Mouse (Mus musculus) midbrain, postnatal 0 days (tissue): ENCODE measurements around the gene Gm1043. TPM values are rescaled to one million over a fixed set of nuclear protein-coding genes. Genes with fewer than 3 reads are reported as not detected.

ENCODE experiments used
- ATAC-seq: fragments of 200-750 bp; cut with Nextera tagmentation; 2 replicates; pipeline ENCODE4 v1.8.0; 2017; ENCODE audit warnings: moderate number of reproducible peaks, mild to moderate bottlenecking, moderate TSS enrichment, moderate library complexity; ENCODE audit not compliant: low FRiP score
- DNase-seq: peaks from one replicate; pipeline ENCODE4 v3.0.0-alpha.2; 2015; ENCODE audit warnings: low spot score
- H3K27ac ChIP-seq: fragments of 300-500 bp; sonication (generic); 2 replicates; pipeline ENCODE4 v1.5.1; 2014; ENCODE audit warnings: low read depth, mild to moderate bottlenecking, low read length, mixed read lengths
- H3K27me3 ChIP-seq: fragments of 300-500 bp; sonication (generic); 2 replicates; pipeline ENCODE4 v1.6.1; 2014; ENCODE audit warnings: low read length, control low read depth, mixed read lengths; ENCODE audit not compliant: insufficient read depth
- H3K36me3 ChIP-seq: fragments of 300-500 bp; sonication (generic); 2 replicates; pipeline ENCODE4 v1.6.1; 2014; ENCODE audit warnings: low read length, control low read depth, mixed read lengths; ENCODE audit not compliant: insufficient read depth
- H3K4me1 ChIP-seq: fragments of 300-500 bp; sonication (generic); 2 replicates; pipeline ENCODE4 v1.6.1; 2014; ENCODE audit warnings: mild to moderate bottlenecking, control low read depth, antibody characterized with exemption, low read length, mixed read lengths; ENCODE audit not compliant: insufficient read depth
- H3K4me2 ChIP-seq: fragments of 300-500 bp; sonication (generic); 2 replicates; pipeline ENCODE4 v1.6.1; 2014; ENCODE audit warnings: low read depth, mild to moderate bottlenecking, low read length, mixed read lengths; ENCODE audit not compliant: poor library complexity, severe bottlenecking
- H3K4me3 ChIP-seq: fragments of 300-500 bp; sonication (generic); 2 replicates; pipeline ENCODE4 v1.5.1; 2014; ENCODE audit warnings: low read depth, mild to moderate bottlenecking, low read length, moderate library complexity
- H3K9ac ChIP-seq: fragments of 300-500 bp; sonication (generic); replicated peaks from 2 replicates; pipeline ENCODE4 v1.6.1; 2014; ENCODE audit warnings: mild to moderate bottlenecking, low read length, moderate library complexity, mixed read lengths; ENCODE audit not compliant: poor library complexity, severe bottlenecking
- H3K9me3 ChIP-seq: fragments of 300-500 bp; sonication (generic); 2 replicates; pipeline ENCODE4 v1.6.1; 2016; ENCODE audit warnings: low read length, control low read depth
- CTCF ChIP-seq: IDR thresholded peaks from 2 replicates; pipeline ENCODE4 v1.5.1; 2016; ENCODE audit warnings: antibody characterized with exemption, mild to moderate bottlenecking
- WGBS: fragments of 180-500 bp; shearing (Covaris S2); extraction: QIAGEN DNeasy Blood & Tissue Kit; methylation state at CpG from one replicate; pipeline ENCODE4 v1.1.7; 2014; 5-methylcytosine and 5-hydroxymethylcytosine counted together
- polyA plus RNA-seq: library from polyadenylated mRNA; unstranded; fragments of >200 nt; fragmentation: Nextera tagmentation; extraction: Ambion mirVana; gene quantifications from 2 replicates; pipeline ENCODE4 v1.2.1, GENCODE M21; 2015
- total RNA-seq: library from RNA; depleted of rRNA; stranded (reverse); fragments of >200 nt; gene quantifications from 2 replicates; pipeline ENCODE4 v1.2.3, GENCODE M21; 2014

The Gm1043 gene
- total and polyA plus RNA-seq, 2 experiments from 2014 or later: 1.6 to 19.4 TPM

DNA sequence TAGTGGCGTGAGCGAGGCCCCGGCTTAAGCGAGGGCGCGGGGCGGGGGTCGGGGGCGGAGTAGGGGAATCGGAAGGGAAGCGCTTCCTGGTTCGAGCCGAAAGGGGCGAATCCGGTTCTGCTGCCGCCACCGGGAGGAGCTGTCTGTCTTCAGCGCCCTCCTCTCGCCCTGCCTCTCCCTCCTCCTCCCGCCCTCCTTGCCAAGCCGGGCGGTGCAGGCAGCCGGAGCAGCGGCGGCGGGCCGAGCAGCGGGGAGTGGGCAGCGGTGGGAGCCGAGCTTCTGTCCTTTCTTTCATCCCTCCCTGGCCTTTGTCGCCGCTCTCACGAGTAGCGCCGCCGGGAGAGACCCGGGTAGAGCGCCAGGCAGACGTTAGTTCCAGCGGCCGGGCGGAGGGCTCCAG lies 160.5 kb downstream of the Gm1043 start:
- Histone ChIP-seq H3K4me2 (peak overlapping the region; percentile 85), H3K4me3 (peak overlapping the region; percentile 90), H3K27me3 (no peaks in the 10 kb centered on the region), H3K36me3 (no peaks in the 10 kb centered on the region), H3K4me1 (peaks cover 27% of the 10 kb centered on the region), H3K9ac (peak overlapping the region; percentile 96), H3K27ac (peak overlapping the region; percentile 97), H3K9me3 (no peaks in the 10 kb centered on the region)
- ATAC-seq: peak; percentile 63
- peak; percentile 92 for DNase-seq
- WGBS: 1% methylated on average over 30 of the region's 42 CpGs
- TF ChIP-seq CTCF: peak; percentile 65

GRCm38 (mm10) chr5:37246138-37246910 lies 161.2 kb downstream of the Gm1043 start:
- WGBS: under 1% methylated on average over 29 of the region's 37 CpGs
- H3K4me3 ChIP-seq: peak overlapping the region; percentile 90

GRCm38 (mm10) chr5:37247456-37247855 lies 162.3 kb downstream of the Gm1043 start:
- TF ChIP-seq CTCF: no peak
- DNase-seq (peak; percentile 70), ATAC-seq (no peak)
- Histone ChIP-seq H3K9ac (peak overlapping the region; percentile 96), H3K4me2 (peak overlapping the region; percentile 85), H3K36me3 (peaks cover 3% of the 10 kb centered on the region; the same call in 1 of the 2 replicates), H3K4me3 (peak overlapping the region; percentile 90), H3K27ac (peak overlapping the region; percentile 97), H3K4me1 (peaks cover 29% of the 10 kb centered on the region), H3K9me3 (no peaks in the 10 kb centered on the region), H3K27me3 (no peaks in the 10 kb centered on the region)
- 35% methylated on average over 4 of the region's 4 CpGs for WGBS

More at GRCm38 (mm10) chr5:37246138-37246910, 161.2 kb downstream of the Gm1043 start:
- Histone ChIP-seq H3K27me3 (no peaks in the 10 kb centered on the region), H3K9me3 (no peaks in the 10 kb centered on the region), H3K9ac (peak overlapping the region; percentile 96), H3K36me3 (no peaks in the 10 kb centered on the region), H3K27ac (peak overlapping the region; percentile 97), H3K4me2 (peak overlapping the region; percentile 85), H3K4me1 (peaks cover 27% of the 10 kb centered on the region)
- DNase-seq: peak; percentile 65
- ATAC-seq: peak; percentile 38
- TF ChIP-seq CTCF: no peak

GRCm38 (mm10) chr5:37248870-37249269 lies 163.7 kb downstream of the Gm1043 start:
- Histone ChIP-seq H3K27ac (no peak overlapping the region), H3K4me3 (peak overlapping the region; percentile 90), H3K36me3 (peaks cover 7% of the 10 kb centered on the region; the same call in 1 of the 2 replicates), H3K27me3 (no peaks in the 10 kb centered on the region), H3K9ac (0 out of 2 replicates have a peak overlapping the region, but pooled peaks have one; percentile 29), H3K4me2 (peak overlapping the region; percentile 85), H3K9me3 (no peaks in the 10 kb centered on the region), H3K4me1 (peaks cover 27% of the 10 kb centered on the region)
- 49% methylated on average over 3 of the region's 3 CpGs for WGBS
- no peak for DNase-seq
- TF ChIP-seq CTCF: no peak
- no peak for ATAC-seq

GRCm38 (mm10) chr5:37251596-37251995 lies 166.4 kb downstream of the Gm1043 start:
- H3K27me3 ChIP-seq: no peaks in the 10 kb centered on the region
- peaks cover 7% of the 10 kb centered on the region; the same call in 1 of the 2 replicates for H3K36me3 ChIP-seq
- no peak overlapping the region for H3K9ac ChIP-seq
- no peak for ATAC-seq
- H3K4me1 ChIP-seq: peaks cover 30% of the 10 kb centered on the region
- TF ChIP-seq CTCF: no peak
- no peak overlapping the region for H3K4me3 ChIP-seq
- no peak for DNase-seq
- no peak overlapping the region for H3K4me2 ChIP-seq
- H3K9me3 ChIP-seq: no peaks in the 10 kb centered on the region
- WGBS: 70% methylated on average over 3 of the region's 3 CpGs
- no peak overlapping the region for H3K27ac ChIP-seq
